Mouse (Mus musculus) right cerebral cortex, postnatal 4 days (tissue): Measurements from ENCODE around the gene Srsf10.

Experiments used
- DNase-seq: peaks from one replicate; pipeline ENCODE4 v3.0.0-alpha.2; 2022

Gene Srsf10

GRCm38 (mm10) chr4:135855536-135856222, at the start of gene Srsf10:
TSS of gene Srsf10 (plus strand) at chr4:135855747.
- DNase-seq: peak; percentile 96

GRCm38 (mm10) chr4:135814896-135815295, 40.7 kb upstream of the Srsf10 start:
- no peak for DNase-seq

- peak; percentile 55 for DNase-seq
Measured at GRCm38 (mm10) chr4:135816905-135817622, 38.5 kb upstream of the Srsf10 start.

- no peak for DNase-seq
Measured at GRCm38 (mm10) chr4:135818366-135818765, 37.2 kb upstream of the Srsf10 start.

GRCm38 (mm10) chr4:135819826-135820526, 35.6 kb upstream of the Srsf10 start:
- no peak for DNase-seq

GRCm38 (mm10) chr4:135821772-135822171, 33.8 kb upstream of the Srsf10 start:
- no peak for DNase-seq

GRCm38 (mm10) chr4:135823298-135823697, 32.2 kb upstream of the Srsf10 start:
- peak; percentile 67 for DNase-seq

- DNase-seq: no peak
Measured at GRCm38 (mm10) chr4:135824254-135824653, 31.3 kb upstream of the Srsf10 start.

GRCm38 (mm10) chr4:135828491-135828890, 27.1 kb upstream of the Srsf10 start:
- DNase-seq: peak; percentile 70

GRCm38 (mm10) chr4:135832070-135832469, 23.5 kb upstream of the Srsf10 start:
- no peak for DNase-seq

GRCm38 (mm10) chr4:135833301-135834123, 22.0 kb upstream of the Srsf10 start:
- DNase-seq: no peak

- DNase-seq: no peak
Measured at GRCm38 (mm10) chr4:135834124-135834717, 21.3 kb upstream of the Srsf10 start.

- no peak for DNase-seq
Measured at GRCm38 (mm10) chr4:135838925-135839292, 16.6 kb upstream of the Srsf10 start.

GRCm38 (mm10) chr4:135839293-135840011, 16.1 kb upstream of the Srsf10 start:
- no peak for DNase-seq

GRCm38 (mm10) chr4:135844400-135844799, 11.1 kb upstream of the Srsf10 start:
- no peak for DNase-seq

- no peak for DNase-seq
Measured at GRCm38 (mm10) chr4:135847581-135847980, 8.0 kb upstream of the Srsf10 start.

GRCm38 (mm10) chr4:135850411-135851095, 5.0 kb upstream of the Srsf10 start:
- peak; percentile 43 for DNase-seq

GRCm38 (mm10) chr4:135851942-135852341, 3.6 kb upstream of the Srsf10 start:
- DNase-seq: no peak

- no peak for DNase-seq
Measured at GRCm38 (mm10) chr4:135853987-135854546, 1.5 kb upstream of the Srsf10 start.

GRCm38 (mm10) chr4:135854630-135855029, 917 bp upstream of the Srsf10 start:
- no peak for DNase-seq

- DNase-seq: no peak
Measured at GRCm38 (mm10) chr4:135855080-135855479, 467 bp upstream of the Srsf10 start.
